Mouse (Mus musculus): ENCODE measurements at regions not wholly inside any gene's neighbourhood (a gene's known extent, or its start where the extent isn't known, plus 50 kb on each side); places are given as distances from the start of the nearest gene placed in this dataset.

DNA sequence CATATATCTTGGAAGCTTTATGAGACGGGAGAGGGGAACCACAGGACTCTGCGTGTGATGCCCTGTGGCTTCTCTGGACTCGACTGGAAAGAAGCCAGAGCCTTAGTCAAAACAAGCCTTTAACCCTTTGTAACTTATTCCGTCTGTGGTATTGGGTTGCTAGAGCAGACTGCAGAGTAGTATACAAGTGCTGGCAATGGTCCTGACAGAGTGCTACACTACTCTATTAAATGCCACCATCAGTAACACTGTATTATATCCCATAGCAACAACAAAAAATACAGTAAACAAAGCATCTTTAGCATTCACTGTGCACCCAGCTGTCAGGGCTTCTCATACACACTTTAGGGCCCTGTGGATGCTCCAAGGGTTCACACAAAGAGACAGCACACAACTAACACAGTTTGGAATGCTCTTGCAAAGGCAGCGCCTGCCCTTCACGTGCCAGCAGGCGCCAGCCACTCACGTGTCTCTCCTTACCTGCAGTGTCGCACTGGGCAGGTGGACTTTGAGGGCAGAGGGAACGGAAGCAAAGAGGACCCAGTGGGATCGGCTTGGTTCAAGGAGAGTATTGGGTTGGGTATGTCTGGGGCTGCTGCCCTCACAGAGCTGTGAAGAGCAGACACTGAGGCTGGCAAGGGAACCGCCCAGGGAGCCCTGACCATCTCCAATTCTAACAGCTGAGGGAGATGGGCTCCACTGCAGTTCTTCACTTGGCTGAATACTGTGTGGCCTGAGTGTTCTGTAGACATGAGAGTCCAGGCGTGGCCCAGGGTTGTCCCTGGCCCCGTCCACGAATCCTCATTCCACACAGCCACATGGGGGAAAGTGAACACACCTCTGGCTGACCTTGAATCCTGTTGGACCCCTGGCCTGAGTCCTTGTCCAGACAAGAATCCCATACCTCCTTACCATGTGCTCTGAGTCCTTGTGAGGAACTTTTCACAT is 130.3 kb upstream of the Zdhhc25 start:
- Histone ChIP-seq H3K4me3 (replicated peaks; ENCODE audit: extremely low read depth, low read depth, low read length) (no peak overlapping the region), H3K4me1 (ENCODE audit: control insufficient read depth, insufficient read depth, low read length) (no peaks in the 10 kb centered on the region)
- DNase-seq: no peak
- WGBS: 68% methylated on average over 15 of the region's 15 CpGs
- TF ChIP-seq CTCF (IDR thresholded peaks at IDR 0.05; ENCODE audit: insufficient read depth, low read length) (no peak), POLR2A (IDR thresholded peaks at IDR 0.05; ENCODE audit: borderline replicate concordance, extremely low read depth, low read depth, low read length) (no peak)

GRCm38 (mm10) chr15:88472351-88473100 is 127.6 kb upstream of the Zdhhc25 start:
- Histone ChIP-seq H3K4me1 (ENCODE audit: control insufficient read depth, insufficient read depth, low read length) (no peaks in the 10 kb centered on the region), H3K4me3 (replicated peaks; ENCODE audit: extremely low read depth, low read depth, low read length) (no peak overlapping the region)
- WGBS: 65% methylated on average over 18 of the region's 18 CpGs
- TF ChIP-seq CTCF (IDR thresholded peaks at IDR 0.05; ENCODE audit: insufficient read depth, low read length) (no peak), POLR2A (IDR thresholded peaks at IDR 0.05; ENCODE audit: borderline replicate concordance, extremely low read depth, low read depth, low read length) (no peak)
- DNase-seq: no peak

DNA sequence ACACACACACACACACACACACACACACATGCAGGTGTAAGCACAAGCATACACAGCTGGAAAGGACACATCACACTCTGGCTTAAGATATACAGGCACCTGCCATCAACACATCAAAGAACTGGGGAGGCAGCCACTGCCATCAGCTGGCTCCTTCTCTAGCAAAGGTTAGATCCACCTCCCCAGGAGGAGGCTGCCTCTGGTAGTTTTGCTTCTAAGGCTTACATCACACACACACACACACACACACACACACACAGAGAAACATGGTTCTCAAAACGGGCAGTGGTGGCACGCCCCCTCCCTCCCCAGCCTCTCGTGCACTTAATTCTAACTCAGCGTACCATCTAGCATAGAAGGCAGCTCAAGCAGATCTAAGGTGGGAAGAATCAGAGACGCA is 126.9 kb upstream of the Zdhhc25 start:
- TF ChIP-seq POLR2A (IDR thresholded peaks at IDR 0.05; ENCODE audit: borderline replicate concordance, extremely low read depth, low read depth, low read length) (no peak), CTCF (IDR thresholded peaks at IDR 0.05; ENCODE audit: insufficient read depth, low read length) (no peak)
- no peak for DNase-seq
- Histone ChIP-seq H3K4me3 (replicated peaks; ENCODE audit: extremely low read depth, low read depth, low read length) (no peak overlapping the region), H3K4me1 (ENCODE audit: control insufficient read depth, insufficient read depth, low read length) (no peaks in the 10 kb centered on the region)
- WGBS: 70% methylated on average over 5 of the region's 5 CpGs

DNA sequence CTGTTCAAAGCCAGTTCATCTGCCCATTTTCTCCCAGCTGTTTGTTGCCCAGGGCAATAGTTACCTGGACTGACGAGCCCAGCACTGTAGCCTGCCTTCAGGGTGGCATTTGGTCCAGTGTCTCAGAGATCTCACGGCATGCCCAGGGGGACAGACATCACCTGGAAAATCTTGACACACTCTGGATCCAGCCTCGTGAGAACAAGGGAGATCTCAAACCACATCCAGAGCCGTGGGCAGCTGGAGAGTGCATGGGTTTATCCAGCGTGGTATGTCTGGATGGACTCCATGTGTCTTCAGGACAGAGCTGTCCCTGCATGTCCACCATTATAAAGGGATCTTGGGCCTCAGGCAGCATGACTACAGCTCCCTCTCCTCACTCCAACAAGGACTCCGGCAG is 116.6 kb upstream of the Zdhhc25 start:
- no peak for DNase-seq
- TF ChIP-seq POLR2A (IDR thresholded peaks at IDR 0.05; ENCODE audit: borderline replicate concordance, extremely low read depth, low read depth, low read length) (no peak), CTCF (IDR thresholded peaks at IDR 0.05; ENCODE audit: insufficient read depth, low read length) (no peak)
- Histone ChIP-seq H3K4me3 (replicated peaks; ENCODE audit: extremely low read depth, low read depth, low read length) (no peak overlapping the region), H3K4me1 (ENCODE audit: control insufficient read depth, insufficient read depth, low read length) (no peaks in the 10 kb centered on the region)
- WGBS: 66% methylated on average over 6 of the region's 6 CpGs

GRCm38 (mm10) chr15:88489715-88490114 is 110.4 kb upstream of the Zdhhc25 start:
- TF ChIP-seq CTCF (IDR thresholded peaks at IDR 0.05; ENCODE audit: insufficient read depth, low read length) (no peak), POLR2A (IDR thresholded peaks at IDR 0.05; ENCODE audit: borderline replicate concordance, extremely low read depth, low read depth, low read length) (no peak)
- no peaks in the 10 kb centered on the region for H3K4me1 ChIP-seq (ENCODE audit: control insufficient read depth, insufficient read depth, low read length)
- 93% methylated on average over 7 of the region's 7 CpGs for WGBS
- DNase-seq: no peak
- no peak overlapping the region for H3K4me3 ChIP-seq (replicated peaks; ENCODE audit: extremely low read depth, low read depth, low read length)

DNA sequence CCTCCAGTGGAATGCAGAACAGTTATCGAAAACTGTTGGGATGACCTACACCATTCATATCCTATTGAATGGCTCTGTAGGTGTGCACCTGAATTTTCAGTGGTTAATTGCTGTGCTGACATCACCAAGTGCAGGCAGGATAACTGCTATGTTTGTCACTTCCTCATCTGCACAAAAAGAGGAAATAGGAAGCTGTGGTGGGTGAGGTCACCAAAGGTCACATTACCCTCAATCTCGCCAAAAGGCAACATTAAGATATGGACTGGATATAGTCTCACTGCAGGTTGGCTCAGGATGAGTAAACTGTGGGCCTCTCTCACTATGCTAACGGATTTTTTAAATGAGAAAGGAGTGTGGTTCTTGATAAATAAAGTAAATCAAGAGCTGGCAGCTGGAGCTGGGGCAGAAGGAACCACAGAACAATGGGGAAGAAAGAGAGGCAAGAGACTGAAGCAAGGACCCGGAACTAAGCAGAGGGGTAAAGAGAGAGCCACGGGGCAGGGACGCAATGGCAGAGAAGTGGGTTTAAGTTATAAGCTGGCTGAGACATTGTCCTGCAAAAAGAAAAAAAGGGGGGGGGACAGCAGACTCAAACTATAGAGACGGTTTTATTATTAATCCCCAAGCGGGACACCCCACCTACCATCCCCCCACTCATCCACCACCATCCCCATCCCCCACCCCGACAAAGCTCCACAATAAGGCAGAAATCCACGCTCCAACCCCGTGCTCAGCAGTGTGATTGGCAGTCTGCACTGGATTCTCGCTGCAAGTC is 109.6 kb upstream of the Zdhhc25 start:
- DNase-seq: no peak
- 46% methylated on average over 12 of the region's 12 CpGs for WGBS
- TF ChIP-seq POLR2A (IDR thresholded peaks at IDR 0.05; ENCODE audit: borderline replicate concordance, extremely low read depth, low read depth, low read length) (no peak), CTCF (IDR thresholded peaks at IDR 0.05; ENCODE audit: insufficient read depth, low read length) (no peak)
- no peaks in the 10 kb centered on the region for H3K4me1 ChIP-seq (ENCODE audit: control insufficient read depth, insufficient read depth, low read length)
- no peak overlapping the region for H3K4me3 ChIP-seq (replicated peaks; ENCODE audit: extremely low read depth, low read depth, low read length)

DNA sequence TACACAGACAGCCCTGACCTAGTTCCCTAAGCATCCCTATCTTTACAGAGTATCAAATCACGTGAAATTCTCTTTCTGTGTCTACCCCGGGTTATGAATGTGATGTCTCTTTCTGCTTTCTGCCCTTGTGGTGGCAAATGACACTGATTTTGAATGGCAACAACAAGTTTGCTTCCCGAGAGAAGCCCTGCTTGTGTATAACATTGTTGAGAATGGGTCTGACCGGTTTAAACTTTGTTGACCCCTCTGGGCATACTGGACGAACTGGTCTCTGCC is 109.1 kb upstream of the Zdhhc25 start:
- H3K4me1 ChIP-seq (ENCODE audit: control insufficient read depth, insufficient read depth, low read length): no peaks in the 10 kb centered on the region
- no peak for DNase-seq
- no peak for TF ChIP-seq CTCF (IDR thresholded peaks at IDR 0.05; ENCODE audit: insufficient read depth, low read length)
- no peak for TF ChIP-seq POLR2A (IDR thresholded peaks at IDR 0.05; ENCODE audit: borderline replicate concordance, extremely low read depth, low read depth, low read length)
- no peak overlapping the region for H3K4me3 ChIP-seq (replicated peaks; ENCODE audit: extremely low read depth, low read depth, low read length)
- 63% methylated on average over 5 of the region's 5 CpGs for WGBS

DNA sequence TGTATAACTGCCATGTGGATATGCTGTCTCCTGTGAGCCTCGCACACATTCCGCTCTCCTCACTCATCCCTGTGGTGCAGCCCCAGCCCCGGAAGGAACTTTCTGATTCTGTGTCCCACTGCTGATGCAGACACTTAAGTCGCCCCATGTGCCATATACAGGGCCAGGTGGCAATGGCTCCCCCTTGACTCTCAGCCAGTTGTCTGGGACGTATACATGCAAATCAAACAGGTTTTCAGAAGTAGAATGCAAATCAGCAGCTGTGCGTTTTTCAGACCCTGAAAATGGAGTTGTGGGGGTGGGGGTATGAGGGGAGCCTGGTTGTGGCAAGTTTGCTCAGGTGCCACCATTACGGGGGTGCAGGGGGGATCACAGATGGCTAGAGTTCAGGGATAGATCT is 102.1 kb upstream of the Zdhhc25 start:
- 83% methylated on average over 7 of the region's 7 CpGs for WGBS
- DNase-seq: no peak
- no peak for TF ChIP-seq POLR2A (IDR thresholded peaks at IDR 0.05; ENCODE audit: borderline replicate concordance, extremely low read depth, low read depth, low read length)
- no peak for TF ChIP-seq CTCF (IDR thresholded peaks at IDR 0.05; ENCODE audit: insufficient read depth, low read length)

DNA sequence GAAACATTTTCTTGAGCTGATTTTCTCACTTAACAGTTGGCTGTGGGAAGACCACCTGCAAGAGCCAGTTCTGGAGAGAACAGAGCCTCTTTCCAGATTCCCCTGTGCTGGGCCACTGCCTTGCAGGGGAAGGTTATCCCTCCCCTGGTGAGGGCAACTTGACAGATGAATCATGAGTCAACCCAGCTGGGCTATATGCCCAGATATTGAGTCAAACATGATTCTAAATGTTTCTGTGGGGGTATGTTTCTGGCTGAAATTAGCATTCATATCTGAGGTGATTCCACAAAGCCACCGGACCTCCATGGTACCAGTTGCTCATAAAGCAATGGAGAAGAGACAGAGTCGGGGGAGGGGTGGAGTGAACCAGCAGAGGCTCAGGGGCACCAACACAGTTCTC is 97.8 kb upstream of the Zdhhc25 start:
- no peak for DNase-seq
- TF ChIP-seq CTCF (IDR thresholded peaks at IDR 0.05; ENCODE audit: insufficient read depth, low read length): no peak
- no peak for TF ChIP-seq POLR2A (IDR thresholded peaks at IDR 0.05; ENCODE audit: borderline replicate concordance, extremely low read depth, low read depth, low read length)
- no peaks in the 10 kb centered on the region for H3K4me1 ChIP-seq (ENCODE audit: control insufficient read depth, insufficient read depth, low read length)
- WGBS: 78% methylated on average over 2 of the region's 2 CpGs
- H3K4me3 ChIP-seq (replicated peaks; ENCODE audit: extremely low read depth, low read depth, low read length): no peak overlapping the region

More for the DNA sequence above, 102.1 kb upstream of the Zdhhc25 start:
- Histone ChIP-seq H3K4me1 (ENCODE audit: control insufficient read depth, insufficient read depth, low read length) (no peaks in the 10 kb centered on the region), H3K4me3 (replicated peaks; ENCODE audit: extremely low read depth, low read depth, low read length) (no peak overlapping the region)
